In the genomic region with DNA sequence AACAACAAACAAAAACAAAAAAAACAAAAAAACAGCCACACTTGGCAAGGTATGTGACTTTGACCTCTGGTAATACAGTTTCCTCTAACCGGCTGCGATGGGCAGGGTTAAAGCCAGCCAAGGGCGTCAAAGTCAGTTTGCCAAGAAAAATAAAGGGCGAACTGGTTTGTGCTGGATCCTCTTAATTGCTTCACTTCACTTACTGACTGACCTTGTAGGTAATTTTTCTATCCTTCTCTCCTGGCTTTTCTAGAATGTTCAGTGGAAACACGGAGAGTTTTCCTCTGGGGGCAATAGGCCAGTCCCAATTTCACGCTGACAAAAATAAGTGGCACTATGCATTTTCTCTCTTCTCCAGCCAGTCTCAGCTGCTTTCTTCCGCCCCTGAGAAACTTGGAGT, we compare ENCODE assay signal across 8 mouse cellular contexts. TPM values are rescaled to one million over a fixed set of nuclear protein-coding genes. Genes with fewer than 3 reads are reported as not detected.
DNase-seq lines count a peak whose midpoint lies in the region; ATAC-seq and TF ChIP-seq lines count a peak whose summit lies in the region.

No protein-coding gene starts in this region.

- peak; percentile 15 for DNase-seq in ES-CJ7 (ENCODE audit: low read depth, low spot score)
- DNase-seq in brain, embryonic 14.5 days (ENCODE audit: low read depth): peak; percentile 41
- peak; percentile 78 for DNase-seq in kidney, postnatal 10 days
- no peak for DNase-seq in midbrain, embryonic 11.5 days (ENCODE audit: low spot score, missing footprints)
- DNase-seq in thymus, postnatal 0 days (ENCODE audit: low spot score): no peak
- no peak for DNase-seq in frontal cortex, postnatal 14 days (ENCODE audit: low spot score in 2 of 2)
- DNase-seq in natural killer cell, adult 2 months (ENCODE audit: low spot score in 2 of 2): no peak

- 30% methylated on average over 7 of the region's 7 CpGs for WGBS in heart, embryonic 15.5 days
- 28% methylated on average over 7 of the region's 7 CpGs for WGBS in midbrain, embryonic 11.5 days

- no peak for ATAC-seq in heart, embryonic 15.5 days (replicated peaks; ENCODE audit: insufficient number of reproducible peaks, insufficient read depth, low FRiP score, low read depth)
- peak; percentile 16; the same call in 1 of the 2 replicates for ATAC-seq in midbrain, embryonic 11.5 days (ENCODE audit: low FRiP score)

- H3K27ac ChIP-seq in heart, embryonic 15.5 days: peak overlapping the region; percentile 71
- H3K27ac ChIP-seq in midbrain, embryonic 11.5 days (ENCODE audit: low read depth, low read length): no peak overlapping the region

- peak overlapping the region; percentile 52 for H3K4me3 ChIP-seq in heart, embryonic 15.5 days
- H3K4me3 ChIP-seq in midbrain, embryonic 11.5 days (ENCODE audit: low read depth, low read length): peak overlapping the region; percentile 42; the same call in 1 of the 2 replicates

- peaks cover 32% of the 10 kb centered on the region for H3K4me1 ChIP-seq in heart, embryonic 15.5 days (replicated peaks)
- H3K4me1 ChIP-seq in midbrain, embryonic 11.5 days (ENCODE audit: control insufficient read depth, insufficient read depth, low read length): no peaks in the 10 kb centered on the region

- no peaks in the 10 kb centered on the region for H3K27me3 ChIP-seq in heart, embryonic 15.5 days
- H3K27me3 ChIP-seq in midbrain, embryonic 11.5 days (ENCODE audit: control insufficient read depth, insufficient read depth, low read length): no peaks in the 10 kb centered on the region

- no peak for TF ChIP-seq POLR2A in brain, embryonic 14.5 days (IDR thresholded peaks at IDR 0.05; ENCODE audit: borderline replicate concordance, extremely low read depth, insufficient read depth, insufficient read length, poor library complexity, severe bottlenecking)

- no peaks in the 10 kb centered on the region for H3K36me3 ChIP-seq in heart, embryonic 15.5 days
- H3K36me3 ChIP-seq in midbrain, embryonic 11.5 days (ENCODE audit: control insufficient read depth, insufficient read depth, low read length): no peaks in the 10 kb centered on the region

- no peaks in the 10 kb centered on the region for H3K9me3 ChIP-seq in heart, embryonic 15.5 days (replicated peaks)
- H3K9me3 ChIP-seq in midbrain, embryonic 11.5 days (ENCODE audit: control insufficient read depth, low read length): no peaks in the 10 kb centered on the region

- peak overlapping the region; percentile 80 for H3K4me2 ChIP-seq in heart, embryonic 15.5 days
- peak overlapping the region; percentile 70 for H3K4me2 ChIP-seq in midbrain, embryonic 11.5 days

- no peak for TF ChIP-seq CTCF in brain, embryonic 14.5 days (IDR thresholded peaks at IDR 0.05; ENCODE audit: borderline replicate concordance, extremely low read depth, insufficient read depth, insufficient read length)

- H3K9ac ChIP-seq in heart, embryonic 15.5 days: peak overlapping the region; percentile 54
- H3K9ac ChIP-seq in midbrain, embryonic 11.5 days (ENCODE audit: low read length): no peak overlapping the region

RNA-seq across cellular contexts. Expression of gene Xcl1, which starts 35.8 kb away (rescaled TPM):
- not detected in 2 replicates for polyA plus RNA-seq in brain, embryonic 14.5 days (2012; rRNA removed)
- polyA plus RNA-seq in heart, embryonic 15.5 days (2015; fragmentation: Nextera tagmentation; extraction: Ambion mirVana): 0.44 and 1.6 TPM in 2 replicates
- not detected in 2 replicates for polyA plus RNA-seq in midbrain, embryonic 11.5 days (2014; fragmentation: Nextera tagmentation; extraction: Ambion mirVana)
- polyA plus RNA-seq in thymus, postnatal 0 days (2015; fragmentation: Nextera tagmentation; extraction: Ambion mirVana): 26.4 and 28.4 TPM in 2 replicates

Comparison
In these comparisons a context has a peak if more than half of its experiments do, and no peak if none do; other contexts are left out.
1. DNase-seq: peak in ES-CJ7 (single experiment), brain, embryonic 14.5 days (single experiment) and kidney, postnatal 10 days (single experiment); none in midbrain, embryonic 11.5 days (single experiment), thymus, postnatal 0 days (single experiment), frontal cortex, postnatal 14 days (0 of 2) and natural killer cell, adult 2 months (0 of 2).
2. RNA of gene Xcl1, which starts 35.8 kb away (polyA plus RNA-seq): 26.4 to 28.4 TPM in thymus, postnatal 0 days; 0.44 to 1.6 TPM in heart, embryonic 15.5 days, not detected in brain, embryonic 14.5 days and not detected in midbrain, embryonic 11.5 days; every median in the first group is over 10 times any median in the second.